In genomic region chr17:44709516-44710252, GRCm38 (mm10) we compare ENCODE assay signal across 8 mouse cellular contexts.
A peak's percentile ranks its signal among the peaks of the same experiment; 100 is the strongest.
DNase-seq lines count a peak whose midpoint lies in the region; ATAC-seq and TF ChIP-seq lines count a peak whose summit lies in the region.

No protein-coding gene starts in this region.

- no peaks in the 10 kb centered on the region for H3K27me3 ChIP-seq in liver, embryonic 11.5 days (replicated peaks; ENCODE audit: control insufficient read depth, insufficient read depth, low read length)
- H3K27me3 ChIP-seq in heart, postnatal 0 days (ENCODE audit: control insufficient read depth, insufficient read depth, low read length): no peaks in the 10 kb centered on the region
- no peaks in the 10 kb centered on the region for H3K27me3 ChIP-seq in lung, postnatal 0 days (replicated peaks; ENCODE audit: insufficient read depth, low read length)

- no peaks in the 10 kb centered on the region for H3K36me3 ChIP-seq in liver, embryonic 11.5 days (ENCODE audit: control insufficient read depth, insufficient read depth, low read length)
- no peaks in the 10 kb centered on the region for H3K36me3 ChIP-seq in heart, postnatal 0 days (replicated peaks; ENCODE audit: control insufficient read depth, insufficient read depth, low read length)
- H3K36me3 ChIP-seq in lung, postnatal 0 days (ENCODE audit: insufficient read depth, low read length): no peaks in the 10 kb centered on the region

- no peaks in the 10 kb centered on the region for H3K4me1 ChIP-seq in liver, embryonic 11.5 days (replicated peaks; ENCODE audit: control insufficient read depth, insufficient read depth, low read length)
- peaks cover 6% of the 10 kb centered on the region; the same call in 1 of the 2 replicates for H3K4me1 ChIP-seq in heart, postnatal 0 days (ENCODE audit: control insufficient read depth, insufficient read depth)
- peaks cover 18% of the 10 kb centered on the region for H3K4me1 ChIP-seq in lung, postnatal 0 days (ENCODE audit: insufficient read depth, low read depth, low read length)

- H3K9me3 ChIP-seq in liver, embryonic 11.5 days (ENCODE audit: control insufficient read depth, low read length): no peaks in the 10 kb centered on the region
- no peaks in the 10 kb centered on the region for H3K9me3 ChIP-seq in heart, postnatal 0 days (replicated peaks; ENCODE audit: control insufficient read depth, low read length)
- no peaks in the 10 kb centered on the region for H3K9me3 ChIP-seq in lung, postnatal 0 days (ENCODE audit: low read length)

- TF ChIP-seq CTCF in heart, postnatal 0 days (IDR thresholded peaks at IDR 0.05; ENCODE audit: low read depth): no peak
- TF ChIP-seq CTCF in lung, postnatal 0 days (IDR thresholded peaks at IDR 0.05): no peak

- H3K27ac ChIP-seq in liver, embryonic 11.5 days (ENCODE audit: low read depth, low read length): no peak overlapping the region
- H3K27ac ChIP-seq in heart, postnatal 0 days (ENCODE audit: low read depth): peak overlapping the region; percentile 55
- peak overlapping the region; percentile 59 for H3K27ac ChIP-seq in lung, postnatal 0 days (ENCODE audit: low read length)

- TF ChIP-seq EP300 in heart, postnatal 0 days (IDR thresholded peaks at IDR 0.05; ENCODE audit: low read depth): no peak
- TF ChIP-seq EP300 in lung, postnatal 0 days (IDR thresholded peaks at IDR 0.05): peak; percentile 99

- peak; percentile 41 for DNase-seq in liver
- DNase-seq in liver, embryonic 11.5 days (ENCODE audit: low spot score): no peak
- peak; percentile 79 for DNase-seq in heart, postnatal 0 days (ENCODE audit: low spot score)
- DNase-seq in large intestine, adult 2 months (ENCODE audit: low read depth, low spot score): peak; percentile 44
- peak; percentile 98 for DNase-seq in lung, postnatal 0 days (ENCODE audit: low spot score)
- peak; percentile 88 for DNase-seq in urinary bladder, postnatal 14 days (ENCODE audit: low spot score)
- DNase-seq in cerebellum, postnatal 36 days: no peak

- H3K4me2 ChIP-seq in liver, embryonic 11.5 days: no peak overlapping the region
- H3K4me2 ChIP-seq in heart, postnatal 0 days (ENCODE audit: low read depth, low read length): no peak overlapping the region
- no peak overlapping the region; the same call in 1 of the 2 replicates for H3K4me2 ChIP-seq in lung, postnatal 0 days (replicated peaks; ENCODE audit: low read depth, low read length)

- no peak overlapping the region for H3K9ac ChIP-seq in liver, embryonic 11.5 days (ENCODE audit: low read depth, low read length)
- no peak overlapping the region for H3K9ac ChIP-seq in heart, postnatal 0 days (replicated peaks; ENCODE audit: low read depth, low read length)
- H3K9ac ChIP-seq in lung, postnatal 0 days (replicated peaks; ENCODE audit: low read depth): no peak overlapping the region

- WGBS in liver, embryonic 11.5 days: 65% methylated on average over 11 of the region's 11 CpGs
- WGBS in heart, postnatal 0 days: 22% methylated on average over 11 of the region's 11 CpGs
- 18% methylated on average over 11 of the region's 11 CpGs for WGBS in large intestine, adult 2 months
- 10% methylated on average over 11 of the region's 11 CpGs for WGBS in lung, postnatal 0 days

- no peak for ATAC-seq in liver, embryonic 11.5 days (replicated peaks; ENCODE audit: low FRiP score)
- ATAC-seq in common myeloid progenitor, adult 5-6 weeks (replicated peaks; ENCODE audit: low read depth, poor library complexity, severe bottlenecking): peak; percentile 63
- peak; percentile 74 for ATAC-seq in heart, postnatal 0 days (ENCODE audit: insufficient read depth, low read depth)
- peak; percentile 92 for ATAC-seq in lung, postnatal 0 days

- no peak overlapping the region for H3K4me3 ChIP-seq in liver, embryonic 11.5 days (ENCODE audit: low read depth, low read length)
- no peak overlapping the region for H3K4me3 ChIP-seq in heart, postnatal 0 days (ENCODE audit: low read depth, low read length)
- H3K4me3 ChIP-seq in lung, postnatal 0 days (ENCODE audit: low read depth, low read length): no peak overlapping the region

Comparison
In these comparisons a context has a peak if more than half of its experiments do, and no peak if none do; other contexts are left out.
1. DNase-seq: peak in liver (single experiment), heart, postnatal 0 days (single experiment), large intestine, adult 2 months (single experiment), lung, postnatal 0 days (single experiment) and urinary bladder, postnatal 14 days (single experiment); none in liver, embryonic 11.5 days (single experiment) and cerebellum, postnatal 36 days (0 of 2).